In the genomic region with DNA sequence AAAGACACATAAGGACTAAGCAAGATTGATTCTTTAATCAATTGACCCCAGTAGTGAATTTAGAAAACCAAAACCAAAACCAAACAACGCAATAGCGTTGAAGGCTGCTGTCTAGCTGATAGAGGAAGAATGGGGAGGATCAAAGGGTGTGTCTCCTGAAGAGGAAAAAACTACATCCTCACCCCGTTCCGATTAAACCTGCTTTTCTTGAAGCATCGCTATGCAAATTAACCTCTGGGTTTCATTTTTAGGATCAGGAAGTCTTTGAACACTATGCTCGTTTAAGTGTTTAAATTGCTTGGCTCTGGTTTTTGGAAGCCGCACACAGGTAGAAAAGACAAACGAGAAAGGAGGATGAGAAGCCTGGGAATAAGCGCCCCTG, we compare ENCODE assay signal across 8 mouse cellular contexts. TPM values are rescaled to one million over a fixed set of nuclear protein-coding genes. Genes with fewer than 3 reads are reported as not detected.
DNase-seq lines count a peak whose midpoint lies in the region; ATAC-seq and TF ChIP-seq lines count a peak whose summit lies in the region.

No protein-coding gene starts in this region.

- H3K4me3 ChIP-seq in heart, embryonic 12.5 days, result peak overlapping the region; percentile 87
- peak overlapping the region; percentile 82 for H3K4me3 ChIP-seq in forebrain, embryonic 14.5 days (ENCODE audit: low read depth, low read length)
- H3K4me3 ChIP-seq in liver, postnatal 0 days (ENCODE audit: low read depth, low read length), result peak overlapping the region; percentile 74
- H3K4me3 ChIP-seq in stomach, postnatal 0 days (ENCODE audit: low read depth, low read length), result peak overlapping the region; percentile 78

- H3K27me3 ChIP-seq in heart, embryonic 12.5 days (replicated peaks), result 0 out of 2 replicates have a peak, but pooled peaks cover 3% of the 10 kb centered on the region
- no peaks in the 10 kb centered on the region for H3K27me3 ChIP-seq in forebrain, embryonic 14.5 days (replicated peaks; ENCODE audit: control insufficient read depth, insufficient read depth, low read length)
- no peaks in the 10 kb centered on the region for H3K27me3 ChIP-seq in liver, postnatal 0 days (ENCODE audit: insufficient read depth, low read length)
- no peaks in the 10 kb centered on the region for H3K27me3 ChIP-seq in stomach, postnatal 0 days (ENCODE audit: control insufficient read depth, insufficient read depth, low read length)

- H3K36me3 ChIP-seq in heart, embryonic 12.5 days, result 0 out of 2 replicates have a peak, but pooled peaks cover 2% of the 10 kb centered on the region
- no peaks in the 10 kb centered on the region for H3K36me3 ChIP-seq in forebrain, embryonic 14.5 days (ENCODE audit: control insufficient read depth, insufficient read depth, low read length)
- H3K36me3 ChIP-seq in liver, postnatal 0 days (replicated peaks; ENCODE audit: insufficient read depth, low read length), result 0 out of 2 replicates have a peak, but pooled peaks cover 3% of the 10 kb centered on the region
- no peaks in the 10 kb centered on the region for H3K36me3 ChIP-seq in stomach, postnatal 0 days (ENCODE audit: control insufficient read depth, insufficient read depth, low read length)

- no peak overlapping the region for H3K27ac ChIP-seq in heart, embryonic 12.5 days (ENCODE audit: poor library complexity, severe bottlenecking)
- H3K27ac ChIP-seq in forebrain, embryonic 14.5 days (ENCODE audit: low read depth, low read length), result no peak overlapping the region
- 0 out of 2 replicates have a peak overlapping the region, but pooled peaks have one; percentile 71 for H3K27ac ChIP-seq in liver, postnatal 0 days (ENCODE audit: low read depth)
- H3K27ac ChIP-seq in stomach, postnatal 0 days (replicated peaks), result peak overlapping the region; percentile 77

- TF ChIP-seq CTCF in liver, postnatal 0 days (IDR thresholded peaks at IDR 0.05; ENCODE audit: low read depth), result no peak
- TF ChIP-seq CTCF in stomach, postnatal 0 days (IDR thresholded peaks at IDR 0.05; ENCODE audit: low read depth), result no peak

- peak overlapping the region; percentile 91 for H3K4me2 ChIP-seq in heart, embryonic 12.5 days
- H3K4me2 ChIP-seq in forebrain, embryonic 14.5 days (ENCODE audit: low read length), result peak overlapping the region; percentile 78
- H3K4me2 ChIP-seq in liver, postnatal 0 days (ENCODE audit: low read depth, low read length), result peak overlapping the region; percentile 99
- H3K4me2 ChIP-seq in stomach, postnatal 0 days (replicated peaks; ENCODE audit: low read depth), result peak overlapping the region; percentile 93

- no peak for ATAC-seq in heart, embryonic 12.5 days (ENCODE audit: insufficient number of reproducible peaks, low FRiP score)
- peak; percentile 60 for ATAC-seq in CD4-positive, CD25-positive, alpha-beta regulatory T cell, adult 4 months
- ATAC-seq in forebrain, embryonic 14.5 days, result no peak
- no peak for ATAC-seq in liver, postnatal 0 days
- no peak for ATAC-seq in stomach, postnatal 0 days (ENCODE audit: low FRiP score, low TSS enrichment)

- 17% methylated on average over 9 of the region's 9 CpGs for WGBS in heart, embryonic 12.5 days
- 15% methylated on average over 9 of the region's 9 CpGs for WGBS in forebrain, embryonic 14.5 days
- WGBS in liver, postnatal 0 days (ENCODE audit: insufficient replicate concordance), result 11% methylated on average over 9 of the region's 9 CpGs
- 26% methylated on average over 9 of the region's 9 CpGs for WGBS in stomach, postnatal 0 days

- no peak for DNase-seq in heart, postnatal 14 days
- DNase-seq in forebrain, embryonic 14.5 days (ENCODE audit: low spot score), result no peak
- DNase-seq in liver, postnatal 0 days, result no peak
- DNase-seq in stomach, postnatal 0 days (ENCODE audit: low spot score), result no peak
- DNase-seq in layer of hippocampus, adult 8-10 months (ENCODE audit: low spot score in 2 of 2), result no peak
- DNase-seq in urinary bladder, postnatal 14 days (ENCODE audit: low spot score), result no peak

- peaks cover 17% of the 10 kb centered on the region for H3K4me1 ChIP-seq in heart, embryonic 12.5 days (replicated peaks)
- peaks cover 8% of the 10 kb centered on the region; the same call in 1 of the 2 replicates for H3K4me1 ChIP-seq in forebrain, embryonic 14.5 days (ENCODE audit: control insufficient read depth, insufficient read depth, low read length)
- H3K4me1 ChIP-seq in liver, postnatal 0 days (ENCODE audit: insufficient read depth), result peaks cover 16% of the 10 kb centered on the region
- H3K4me1 ChIP-seq in stomach, postnatal 0 days (replicated peaks; ENCODE audit: control insufficient read depth, insufficient read depth), result no peaks in the 10 kb centered on the region

- no peaks in the 10 kb centered on the region for H3K9me3 ChIP-seq in heart, embryonic 12.5 days (replicated peaks)
- no peaks in the 10 kb centered on the region for H3K9me3 ChIP-seq in forebrain, embryonic 14.5 days (replicated peaks; ENCODE audit: control insufficient read depth, low read length)
- H3K9me3 ChIP-seq in liver, postnatal 0 days (ENCODE audit: low read length), result no peaks in the 10 kb centered on the region
- H3K9me3 ChIP-seq in stomach, postnatal 0 days (ENCODE audit: control insufficient read depth, low read length), result no peaks in the 10 kb centered on the region

- TF ChIP-seq EP300 in liver, postnatal 0 days (IDR thresholded peaks at IDR 0.05; ENCODE audit: low read depth), result no peak
- no peak for TF ChIP-seq EP300 in stomach, postnatal 0 days (optimal IDR thresholded peaks at IDR 0.05)

- H3K9ac ChIP-seq in heart, embryonic 12.5 days, result peak overlapping the region; percentile 87; the same call in 1 of the 2 replicates
- peak overlapping the region; percentile 82 for H3K9ac ChIP-seq in forebrain, embryonic 14.5 days (ENCODE audit: low read length)
- peak overlapping the region; percentile 85 for H3K9ac ChIP-seq in liver, postnatal 0 days (replicated peaks)
- peak overlapping the region; percentile 84 for H3K9ac ChIP-seq in stomach, postnatal 0 days (ENCODE audit: low read length)

- intact Hi-C loops in heart, postnatal 14 days (cut with DNase I), result no loop called here

RNA-seq across cellular contexts. Expression of a gene that starts 1.2 kb away (rescaled TPM):
- 57.4 and 60.8 TPM in 2 replicates for polyA plus RNA-seq in heart, embryonic 12.5 days (2016; fragmentation: Nextera tagmentation; extraction: Ambion mirVana)
- total RNA-seq in heart, postnatal 14 days (2021), result 10 to 100 TPM; 65.1 to 65.2 TPM
- 10 to 100 TPM; 27.7 to 38.4 TPM for polyA plus RNA-seq in CD4-positive, CD25-positive, alpha-beta regulatory T cell, adult 4 months (2017; shearing (Covaris generic))
- polyA plus RNA-seq in forebrain, embryonic 14.5 days (2014; fragmentation: Nextera tagmentation; extraction: Ambion mirVana), result 105 and 111 TPM in 2 replicates
- polyA plus RNA-seq in liver, postnatal 0 days (2015; fragmentation: Nextera tagmentation; extraction: Ambion mirVana), result 8.6 and 9.8 TPM in 2 replicates
- 60.8 and 64.6 TPM in 2 replicates for polyA plus RNA-seq in stomach, postnatal 0 days (2015; fragmentation: Nextera tagmentation; extraction: Ambion mirVana)
- total RNA-seq in layer of hippocampus, adult 8-10 months (2022), result 100 to 1,000 TPM in 2 of 4 experiments, 10 to 100 TPM in 2; 78.8 to 108 (median 89.8) TPM

RNA-seq across cellular contexts. Expression of a gene that starts 22.4 kb away (rescaled TPM):
- 3.5 and 3.8 TPM in 2 replicates for polyA plus RNA-seq in heart, embryonic 12.5 days (2016; fragmentation: Nextera tagmentation; extraction: Ambion mirVana)
- 10 to 100 TPM; 16.0 to 16.7 TPM for total RNA-seq in heart, postnatal 14 days (2021)
- 1 to 10 TPM; 1.6 to 2.9 TPM for polyA plus RNA-seq in CD4-positive, CD25-positive, alpha-beta regulatory T cell, adult 4 months (2017; shearing (Covaris generic))
- 7.2 and 8.4 TPM in 2 replicates for polyA plus RNA-seq in forebrain, embryonic 14.5 days (2014; fragmentation: Nextera tagmentation; extraction: Ambion mirVana)
- 3.6 and 4.3 TPM in 2 replicates for polyA plus RNA-seq in liver, postnatal 0 days (2015; fragmentation: Nextera tagmentation; extraction: Ambion mirVana)
- 1.1 and 1.4 TPM in 2 replicates for polyA plus RNA-seq in stomach, postnatal 0 days (2015; fragmentation: Nextera tagmentation; extraction: Ambion mirVana)
- total RNA-seq in layer of hippocampus, adult 8-10 months (2022), result 10 to 100 TPM in 1 of 4 experiments, 1 to 10 TPM in 3; 7.6 to 13.5 (median 8.8) TPM

RNA-seq across cellular contexts. Expression of a gene that starts 49.5 kb away (rescaled TPM):
- 99.4 and 110 TPM in 2 replicates for polyA plus RNA-seq in heart, embryonic 12.5 days (2016; fragmentation: Nextera tagmentation; extraction: Ambion mirVana)
- 100 to 1,000 TPM; 125 to 142 TPM for total RNA-seq in heart, postnatal 14 days (2021)
- 10 to 100 TPM; 29.9 to 35.3 TPM for polyA plus RNA-seq in CD4-positive, CD25-positive, alpha-beta regulatory T cell, adult 4 months (2017; shearing (Covaris generic))
- polyA plus RNA-seq in forebrain, embryonic 14.5 days (2014; fragmentation: Nextera tagmentation; extraction: Ambion mirVana), result 77.3 and 100 TPM in 2 replicates
- polyA plus RNA-seq in liver, postnatal 0 days (2015; fragmentation: Nextera tagmentation; extraction: Ambion mirVana), result 18.2 and 20.8 TPM in 2 replicates
- polyA plus RNA-seq in stomach, postnatal 0 days (2015; fragmentation: Nextera tagmentation; extraction: Ambion mirVana), result 54.9 and 57.8 TPM in 2 replicates
- total RNA-seq in layer of hippocampus, adult 8-10 months (2022), result 10 to 100 TPM; 38.9 to 52.7 (median 46.3) TPM

RNA-seq across cellular contexts. Expression of a gene that starts 50.4 kb away (rescaled TPM):
- polyA plus RNA-seq in heart, embryonic 12.5 days (2016; fragmentation: Nextera tagmentation; extraction: Ambion mirVana), result 87.4 and 90.7 TPM in 2 replicates
- 10 to 100 TPM; 52.8 to 56.6 TPM for total RNA-seq in heart, postnatal 14 days (2021)
- 10 to 100 TPM; 60.1 to 96.6 TPM for polyA plus RNA-seq in CD4-positive, CD25-positive, alpha-beta regulatory T cell, adult 4 months (2017; shearing (Covaris generic))
- 64.9 and 66.7 TPM in 2 replicates for polyA plus RNA-seq in forebrain, embryonic 14.5 days (2014; fragmentation: Nextera tagmentation; extraction: Ambion mirVana)
- polyA plus RNA-seq in liver, postnatal 0 days (2015; fragmentation: Nextera tagmentation; extraction: Ambion mirVana), result 30.3 and 33.4 TPM in 2 replicates
- polyA plus RNA-seq in stomach, postnatal 0 days (2015; fragmentation: Nextera tagmentation; extraction: Ambion mirVana), result 35.7 and 36.4 TPM in 2 replicates
- 10 to 100 TPM; 51.4 to 67.0 (median 56.2) TPM for total RNA-seq in layer of hippocampus, adult 8-10 months (2022)

RNA-seq across cellular contexts. Expression of a gene that starts 50.9 kb away (rescaled TPM):
- polyA plus RNA-seq in heart, embryonic 12.5 days (2016; fragmentation: Nextera tagmentation; extraction: Ambion mirVana), result 97.8 and 103 TPM in 2 replicates
- 100 to 1,000 TPM; 175 to 187 TPM for total RNA-seq in heart, postnatal 14 days (2021)
- polyA plus RNA-seq in CD4-positive, CD25-positive, alpha-beta regulatory T cell, adult 4 months (2017; shearing (Covaris generic)), result 100 to 1,000 TPM; 153 to 230 TPM
- polyA plus RNA-seq in forebrain, embryonic 14.5 days (2014; fragmentation: Nextera tagmentation; extraction: Ambion mirVana), result 126 and 131 TPM in 2 replicates
- 44.2 and 45.4 TPM in 2 replicates for polyA plus RNA-seq in liver, postnatal 0 days (2015; fragmentation: Nextera tagmentation; extraction: Ambion mirVana)
- 62.3 and 65.8 TPM in 2 replicates for polyA plus RNA-seq in stomach, postnatal 0 days (2015; fragmentation: Nextera tagmentation; extraction: Ambion mirVana)
- 100 to 1,000 TPM; 240 to 273 (median 257) TPM for total RNA-seq in layer of hippocampus, adult 8-10 months (2022)

Comparison
In these comparisons a context has a peak if more than half of its experiments do, and no peak if none do; other contexts are left out.
1. H3K27ac ChIP-seq: peak in liver, postnatal 0 days (single experiment) and stomach, postnatal 0 days (single experiment); none in heart, embryonic 12.5 days (single experiment) and forebrain, embryonic 14.5 days (single experiment).
2. Peak in every context shown above with its lines, with median percentiles within 50 percentile points of each other: H3K4me2 ChIP-seq, H3K4me3 ChIP-seq and H3K9ac ChIP-seq.